Mouse (Mus musculus): Measurements from ENCODE around the gene Ccr3. TPM values are rescaled to one million over a fixed set of nuclear protein-coding genes. Genes with fewer than 3 reads are reported as not detected.
"Not testable (repeated sequence)": the region's sequence is repeated elsewhere in the genome, so short reads cannot be mapped to it uniquely, and the experiment has no call there.

Ccr3 gene
- polyA plus RNA-seq, 2 experiments: 0.05 to 0.07 TPM

- H3K27ac ChIP-seq: no peak overlapping the region; the same call in 1 of the 2 replicates
- no peak overlapping the region for H3K9ac ChIP-seq (replicated peaks)
- 52% methylated on average over 2 of the region's 2 CpGs for WGBS (ENCODE audit: insufficient replicate concordance)
- H3K4me2 ChIP-seq (ENCODE audit: low read depth): no peak overlapping the region
- H3K27me3 ChIP-seq (ENCODE audit: control insufficient read depth, insufficient read depth, low read length): no peaks in the 10 kb centered on the region
- H3K4me3 ChIP-seq (ENCODE audit: insufficient read depth in 1 of 2, low read depth in 2 of 2, low read length in 2 of 2): no peak overlapping the region
- ATAC-seq (ENCODE audit: insufficient read depth) (peak; percentile 50; the same call in 1 of the 2 replicates), DNase-seq (ENCODE audit: low read depth in 3 of 3, low spot score in 3 of 3) (no peak)
- H3K9me3 ChIP-seq (ENCODE audit: control insufficient read depth, low read length): no peaks in the 10 kb centered on the region
- peaks cover 17 to 20% of the 10 kb centered on the region in 2 experiments for H3K4me1 ChIP-seq (replicated peaks; ENCODE audit: control insufficient read depth in 2 of 2, insufficient read depth in 2 of 2, low read length in 1 of 2)
- no peak for TF ChIP-seq CTCF (IDR thresholded peaks at IDR 0.05; ENCODE audit: low read depth)
- TF ChIP-seq EP300 (IDR thresholded peaks at IDR 0.05; ENCODE audit: low read depth): no peak
- no peaks in the 10 kb centered on the region for H3K36me3 ChIP-seq (replicated peaks; ENCODE audit: control insufficient read depth, insufficient read depth, low read depth)
Observed at GRCm38 (mm10) chr9:124059660-124060352, 38.0 kb downstream of the Ccr3 start.

- peak; percentile 81 for TF ChIP-seq EP300 (IDR thresholded peaks at IDR 0.05; ENCODE audit: low read depth)
- ATAC-seq (ENCODE audit: insufficient read depth): peak; percentile 50
- peak overlapping the region; percentile 21 for H3K9ac ChIP-seq (replicated peaks)
- not testable (repeated sequence) for H3K36me3 ChIP-seq (replicated peaks; ENCODE audit: control insufficient read depth, insufficient read depth, low read depth); H3K9me3 ChIP-seq (ENCODE audit: control insufficient read depth, low read length); H3K27me3 ChIP-seq (ENCODE audit: control insufficient read depth, insufficient read depth, low read length); H3K4me3 ChIP-seq (ENCODE audit: insufficient read depth in 1 of 2, low read depth in 2 of 2, low read length in 2 of 2); DNase-seq (ENCODE audit: low read depth in 3 of 3, low spot score in 3 of 3)
- WGBS (ENCODE audit: insufficient replicate concordance): 33% methylated on average over 3 of the region's 3 CpGs
- peak overlapping the region; percentile 93 for H3K27ac ChIP-seq
- H3K4me1 ChIP-seq (replicated peaks; ENCODE audit: control insufficient read depth in 2 of 2, insufficient read depth in 2 of 2, low read length in 1 of 2): peaks cover 16 to 17% of the 10 kb centered on the region in 2 experiments
- peak overlapping the region; percentile 44 for H3K4me2 ChIP-seq (ENCODE audit: low read depth)
Observed at GRCm38 (mm10) chr9:124061474-124062432, 40.0 kb downstream of the Ccr3 start.

- Histone ChIP-seq H3K27ac (no peak overlapping the region), H3K9me3 (ENCODE audit: control insufficient read depth, low read length) (no peaks in the 10 kb centered on the region), H3K4me3 (ENCODE audit: insufficient read depth in 1 of 2, low read depth in 2 of 2, low read length in 2 of 2) (no peak overlapping the region), H3K4me1 (replicated peaks; ENCODE audit: control insufficient read depth in 2 of 2, insufficient read depth in 2 of 2, low read length in 1 of 2) (peaks cover 7 to 9% of the 10 kb centered on the region in 2 experiments), H3K36me3 (replicated peaks; ENCODE audit: control insufficient read depth, insufficient read depth, low read depth) (no peaks in the 10 kb centered on the region), H3K4me2 (ENCODE audit: low read depth) (no peak overlapping the region), H3K27me3 (ENCODE audit: control insufficient read depth, insufficient read depth, low read length) (no peaks in the 10 kb centered on the region), H3K9ac (replicated peaks) (no peak overlapping the region)
- DNase-seq (ENCODE audit: low read depth in 3 of 3, low spot score in 3 of 3): no peak
- no peak for ATAC-seq (ENCODE audit: insufficient read depth)
- TF ChIP-seq EP300 (IDR thresholded peaks at IDR 0.05; ENCODE audit: low read depth): no peak
- TF ChIP-seq CTCF (IDR thresholded peaks at IDR 0.05; ENCODE audit: low read depth): no peak
Observed at GRCm38 (mm10) chr9:124066572-124067103, 44.9 kb downstream of the Ccr3 start.

GRCm38 (mm10) chr9:124068098-124069058, 46.6 kb downstream of the Ccr3 start:
- no peaks in the 10 kb centered on the region for H3K9me3 ChIP-seq (ENCODE audit: control insufficient read depth, low read length)
- H3K4me1 ChIP-seq (replicated peaks; ENCODE audit: control insufficient read depth in 2 of 2, insufficient read depth in 2 of 2, low read length in 1 of 2): peaks cover 0 to 4% of the 10 kb centered on the region in 2 experiments; a peak in 3 of 4 replicates
- WGBS (ENCODE audit: insufficient replicate concordance): 14% methylated on average over 2 of the region's 2 CpGs
- TF ChIP-seq CTCF (IDR thresholded peaks at IDR 0.05; ENCODE audit: low read depth) (no peak), EP300 (IDR thresholded peaks at IDR 0.05; ENCODE audit: low read depth) (no peak)
- no peak overlapping the region for H3K4me2 ChIP-seq (ENCODE audit: low read depth)
- no peak overlapping the region for H3K9ac ChIP-seq (replicated peaks)
- H3K27me3 ChIP-seq (ENCODE audit: control insufficient read depth, insufficient read depth, low read length): no peaks in the 10 kb centered on the region
- no peak for ATAC-seq (ENCODE audit: insufficient read depth)
- no peaks in the 10 kb centered on the region for H3K36me3 ChIP-seq (replicated peaks; ENCODE audit: control insufficient read depth, insufficient read depth, low read depth)
- H3K27ac ChIP-seq: no peak overlapping the region
- H3K4me3 ChIP-seq (ENCODE audit: insufficient read depth in 1 of 2, low read depth in 2 of 2, low read length in 2 of 2): no peak overlapping the region
- DNase-seq (ENCODE audit: low read depth in 3 of 3, low spot score in 3 of 3): no peak

All from liver, embryonic 14.5 days (tissue).